Mouse (Mus musculus): ENCODE results near the gene Foxc1. TPM values are rescaled to one million over a fixed set of nuclear protein-coding genes. Genes with fewer than 3 reads are reported as not detected.

Foxc1 gene
- polyA plus RNA-seq (2017; shearing (Covaris generic)): 0.06 TPM

DNA sequence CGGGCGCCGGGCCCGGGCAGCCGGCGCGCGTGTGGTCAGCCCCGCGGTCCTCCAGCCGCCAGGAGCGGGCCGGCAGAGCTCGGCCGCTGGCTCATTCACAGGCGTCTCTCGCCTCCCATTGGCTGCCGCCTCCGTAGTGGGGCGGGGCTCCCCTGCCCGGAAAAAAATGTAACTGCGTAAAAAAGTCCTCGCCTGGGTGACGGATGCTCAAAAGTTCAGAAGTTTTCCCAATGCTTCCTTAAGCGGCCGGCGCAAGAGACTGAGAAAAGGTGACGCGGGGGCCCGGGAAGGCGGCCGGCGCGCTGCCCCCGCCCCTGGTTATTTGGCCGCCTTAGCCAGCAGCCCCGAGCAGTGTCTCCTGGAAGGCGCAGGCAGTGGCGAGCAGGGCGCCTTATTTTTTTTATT is at the start of gene Foxc1:
Foxc1 (plus strand) TSS at position 206 of the 405 bp plus-strand sequence.

Other genes starting within 250 kb of the Foxc1 start
- not detected for gene A530084C06Rik, start 247.3 kb upstream of the Foxc1 start, polyA plus RNA-seq (2017; shearing (Covaris generic))
- not detected for gene Foxf2, start 180.8 kb upstream of the Foxc1 start, polyA plus RNA-seq (2017; shearing (Covaris generic))

All from CD4-positive, CD25-positive, alpha-beta regulatory T cell (primary cell).